Mouse (Mus musculus): ENCODE data around the gene Prmt3.

GRCm38 (mm10) chr7:49778904-49779615 lies 914 bp downstream of the Prmt3 start:
- TF ChIP-seq CTCF (IDR thresholded peaks at IDR 0.05; ENCODE audit: low read depth) = no peak
- TF ChIP-seq EP300 (IDR thresholded peaks at IDR 0.05; ENCODE audit: low read depth) = no peak
